Mouse (Mus musculus) bone marrow, adult 2 months (tissue): ENCODE measurements around the gene Tanc2.

ENCODE experiments used
- CTCF ChIP-seq: fragments of 200-500 bp; IDR thresholded peaks from 2 replicates; pipeline ENCODE4 v1.5.1; 2011; ENCODE audit warnings: low read length, control low read depth; ENCODE audit not compliant: control insufficient read depth, insufficient read depth
- POLR2A ChIP-seq: fragments of 200-500 bp; IDR thresholded peaks from 2 replicates; pipeline ENCODE4 v1.6.1; 2011; ENCODE audit warnings: low read depth, mild to moderate bottlenecking, control low read depth, low read length, borderline replicate concordance; ENCODE audit not compliant: control insufficient read depth

- TF ChIP-seq CTCF (no peak), POLR2A (no peak)
Measured at GRCm38 (mm10) chr11:105546393-105546792, 43.4 kb upstream of the Tanc2 start.
